Mouse (Mus musculus) right cerebral cortex, postnatal 36 days (tissue): Measurements from ENCODE around the gene Matk.
A peak's percentile ranks its signal among the peaks of the same experiment; 100 is the strongest.

Experiments used
- DNase-seq, 2 experiments: peaks; one replicate each; pipeline ENCODE4 v3.0.0; 2022; ENCODE audit warnings: low spot score in 2 of 2, mixed read lengths in 1 of 2

Gene Matk

GRCm38 (mm10) chr10:81242021-81242420 lies 10.7 kb upstream of the Matk start:
- no peak for DNase-seq

GRCm38 (mm10) chr10:81244146-81244545 lies 8.6 kb upstream of the Matk start:
- DNase-seq: no peak

- DNase-seq: no peak
These were observed 8.1 kb upstream of the Matk start for GRCm38 (mm10) chr10:81244595-81244994.

GRCm38 (mm10) chr10:81245166-81245565 lies 7.6 kb upstream of the Matk start:
- peak in 1 of 2 experiments; percentile 55 for DNase-seq

GRCm38 (mm10) chr10:81247804-81248203 lies 4.9 kb upstream of the Matk start:
- DNase-seq: no peak

- no peak for DNase-seq
These were observed 3.3 kb upstream of the Matk start for GRCm38 (mm10) chr10:81249442-81249841.

- no peak for DNase-seq
These were observed 2.2 kb downstream of the Matk start for GRCm38 (mm10) chr10:81254886-81255285.

DNA sequence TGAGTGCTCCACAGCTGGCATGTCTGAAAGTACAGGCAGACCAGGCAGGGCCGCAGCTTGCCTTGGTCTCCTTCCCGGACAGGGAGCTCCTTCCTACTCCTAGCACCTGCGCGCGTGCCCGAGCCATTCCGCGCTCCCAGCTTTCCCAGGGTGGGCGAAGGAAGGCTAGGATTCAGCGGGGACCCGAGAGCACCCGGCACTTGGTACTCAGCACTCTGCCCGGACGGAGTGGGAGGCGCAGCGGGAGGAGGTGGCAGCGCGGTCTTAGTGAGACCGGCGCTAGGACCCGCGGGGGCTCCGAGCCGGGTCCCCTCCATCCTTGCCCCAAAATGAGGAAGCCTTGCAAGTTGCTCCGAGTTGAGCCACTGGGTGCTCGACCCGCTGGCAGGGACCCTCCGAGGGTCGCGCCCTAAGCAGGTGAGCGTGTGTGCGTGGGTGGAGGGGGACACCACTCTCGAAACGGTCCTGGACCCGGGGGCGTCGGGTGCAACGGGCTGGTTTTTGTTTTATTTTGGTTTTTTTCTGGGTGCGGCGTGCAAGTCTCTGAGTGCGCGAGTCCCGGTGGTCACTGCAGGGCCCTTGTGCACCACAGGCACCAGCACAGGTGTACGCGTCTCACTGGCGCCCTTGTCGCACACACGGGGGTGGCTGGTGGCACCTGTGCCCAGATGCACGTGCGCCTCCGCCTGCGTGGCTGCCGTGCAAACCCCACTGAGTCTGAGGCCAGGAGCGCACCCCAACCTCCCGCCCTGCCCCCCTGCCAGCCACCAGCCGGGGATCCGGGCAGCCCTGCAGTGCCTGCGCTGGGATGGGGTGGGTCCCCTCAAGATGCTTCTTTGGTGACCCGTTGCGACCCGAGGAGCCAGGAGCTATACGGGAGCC lies 4.7 kb downstream of the Matk start:
- peak in 1 of 2 experiments; percentile 46 for DNase-seq

DNA sequence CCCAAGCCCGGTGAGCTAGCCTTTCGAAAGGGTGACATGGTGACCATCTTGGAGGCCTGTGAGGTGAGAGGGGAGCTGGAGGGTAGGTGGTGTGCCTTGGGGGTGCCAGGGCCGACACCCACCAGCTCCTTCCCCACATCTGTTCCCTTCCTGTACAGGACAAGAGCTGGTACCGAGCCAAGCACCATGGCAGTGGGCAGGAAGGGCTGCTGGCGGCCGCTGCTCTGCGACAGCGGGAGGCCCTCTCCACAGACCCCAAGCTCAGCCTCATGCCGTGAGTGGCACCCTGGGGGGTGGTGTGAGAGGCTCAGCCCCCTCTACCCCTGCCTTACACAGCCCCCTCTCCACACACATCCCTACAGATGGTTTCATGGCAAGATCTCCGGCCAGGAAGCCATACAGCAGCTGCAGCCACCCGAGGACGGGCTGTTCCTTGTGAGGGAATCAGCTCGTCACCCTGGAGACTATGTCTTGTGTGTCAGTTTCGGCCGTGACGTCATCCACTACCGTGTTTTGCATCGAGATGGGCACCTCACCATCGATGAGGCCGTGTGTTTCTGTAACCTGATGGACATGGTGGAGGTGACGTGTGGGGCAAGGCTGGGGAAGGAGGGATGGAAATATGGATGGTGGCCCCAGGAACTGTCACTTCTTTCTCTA lies 6.6 kb downstream of the Matk start:
- DNase-seq: no peak

GRCm38 (mm10) chr10:81261025-81261424 lies 8.3 kb downstream of the Matk start:
- no peak for DNase-seq

- no peak for DNase-seq
These were observed 12.8 kb downstream of the Matk start for GRCm38 (mm10) chr10:81265540-81265939.

GRCm38 (mm10) chr10:81266211-81267105 lies 13.7 kb downstream of the Matk start, which contains the start of the genes Mrpl54 and Apba3:
TSS of gene Mrpl54 (minus strand) at chr10:81266934.
TSS of gene Apba3 (plus strand) at chr10:81266960.
- peak; percentile 91 to 92 for DNase-seq

DNA sequence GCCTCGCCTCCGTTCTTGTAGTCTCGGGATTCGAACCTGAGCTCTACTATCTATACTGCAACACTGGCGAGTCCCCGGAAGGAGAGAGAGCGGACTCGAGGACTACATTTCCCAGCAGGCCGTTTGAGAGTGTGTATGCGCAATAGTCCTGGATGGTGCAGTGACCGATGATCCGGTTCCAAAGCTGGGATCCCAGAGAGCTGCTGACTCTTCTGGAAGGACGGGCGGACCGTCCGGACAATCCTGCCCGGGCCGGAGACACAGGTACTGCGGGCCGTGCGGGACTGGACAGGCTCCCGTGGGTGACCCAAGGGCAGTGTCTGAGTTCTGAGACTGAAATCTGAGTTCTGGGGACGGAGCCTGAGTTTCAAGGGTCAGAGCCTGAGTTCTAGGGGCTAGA lies 15.3 kb downstream of the Matk start:
- DNase-seq: peak; percentile 81 to 87

GRCm38 (mm10) chr10:81268643-81269412 lies 16.1 kb downstream of the Matk start:
- no peak for DNase-seq

DNA sequence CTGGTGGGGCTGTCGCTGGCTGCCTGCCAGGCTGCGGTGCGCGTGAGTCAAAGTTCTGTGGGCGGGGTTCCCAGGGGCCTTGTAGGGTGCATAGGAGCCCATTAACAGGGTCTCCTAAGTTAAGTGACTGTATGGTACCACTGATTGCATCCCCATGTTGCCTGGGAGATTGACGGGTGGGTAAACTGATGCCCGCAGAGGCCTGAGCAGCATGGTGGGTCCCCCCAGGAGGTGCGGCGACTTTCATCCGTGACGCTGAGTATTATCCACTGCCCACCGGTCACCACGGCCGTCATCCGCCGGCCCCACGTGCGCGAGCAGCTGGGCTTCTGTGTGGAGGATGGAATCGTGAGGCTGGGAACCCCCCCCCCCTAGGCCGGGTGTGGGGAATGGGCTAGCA lies 19.6 kb downstream of the Matk start:
- DNase-seq: no peak

- no peak for DNase-seq
These were observed 21.1 kb downstream of the Matk start for GRCm38 (mm10) chr10:81273842-81274241.

- DNase-seq: no peak
These were observed 24.9 kb downstream of the Matk start for GRCm38 (mm10) chr10:81277676-81278075.

DNA sequence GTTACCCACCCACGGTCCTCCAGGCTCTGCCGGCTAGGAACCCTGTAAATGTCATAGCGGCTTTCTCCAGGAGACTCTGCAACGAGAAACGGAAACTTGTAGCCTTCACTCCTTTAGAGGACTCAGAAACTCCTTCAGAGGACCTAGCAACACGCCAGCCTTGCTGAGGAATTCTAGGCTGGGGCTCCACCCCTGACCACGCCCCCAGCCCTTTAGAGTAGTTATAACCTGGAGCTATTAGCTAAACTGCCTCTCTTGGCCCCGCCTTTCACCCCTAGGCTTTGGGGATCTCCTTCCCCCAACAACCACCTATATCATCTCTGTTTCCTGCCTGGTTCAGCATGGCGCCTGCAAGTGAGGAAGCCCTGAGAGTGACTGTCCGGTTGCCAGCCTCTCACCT lies 26.8 kb downstream of the Matk start:
- no peak for DNase-seq

- no peak for DNase-seq
These were observed 31.5 kb downstream of the Matk start for GRCm38 (mm10) chr10:81284189-81284588.

GRCm38 (mm10) chr10:81284719-81285118 lies 32.0 kb downstream of the Matk start:
- no peak for DNase-seq
